Mouse (Mus musculus) CH12.LX (cell line): ENCODE data around the gene Zpbp2. TPM values are rescaled to one million over a fixed set of nuclear protein-coding genes. Genes with fewer than 3 reads are reported as not detected.

Source experiments
- DNase-seq: peaks from one replicate; pipeline ENCODE4 v3.0.0-alpha.2; 2013; ENCODE audit errors: extremely low read depth
- H3K27ac ChIP-seq: 2 replicates; pipeline ENCODE4 v1.5.1; 2012; ENCODE audit warnings: low read depth, mild to moderate bottlenecking, control low read depth, moderate library complexity; ENCODE audit not compliant: insufficient read depth
- H3K27me3 ChIP-seq: replicated peaks from 2 replicates; pipeline ENCODE3; 2012; ENCODE audit warnings: inconsistent platforms
- H3K36me3 ChIP-seq, 2 experiments: replicated peaks in 1 of 2; 2 replicates each; pipeline versions ENCODE3 to v1.6.1; 2012; ENCODE audit warnings: inconsistent platforms in 1 of 2, low read length in 1 of 2, mild to moderate bottlenecking in 1 of 2, mixed read lengths in 1 of 2, moderate library complexity in 1 of 2; ENCODE audit not compliant: control insufficient read depth in 1 of 2, insufficient read depth in 1 of 2
- H3K4me1 ChIP-seq, 2 experiments: 2 replicates each; pipeline ENCODE4 v1.6.1; 2012; ENCODE audit warnings: inconsistent platforms in 1 of 2, moderate library complexity in 1 of 2; ENCODE audit not compliant: insufficient read depth in 2 of 2, control insufficient read depth in 1 of 2
- H3K4me2 ChIP-seq: 2 replicates; pipeline ENCODE4 v1.6.1; 2012; ENCODE audit warnings: low read depth, mild to moderate bottlenecking, control low read depth; ENCODE audit not compliant: poor library complexity, insufficient read depth, severe bottlenecking
- H3K4me3 ChIP-seq, 3 experiments: fragments of 150-350 bp in 1 of 3; sonication (generic) in 1 of 3; replicated peaks in 1 of 3; 2 replicates each; pipeline versions ENCODE3 to v1.5.1; 2011 to 2012; ENCODE audit warnings: low read depth in 2 of 3, low read length in 2 of 3, mild to moderate bottlenecking in 2 of 3, moderate library complexity in 2 of 3, control low read depth in 1 of 3, improper control_type of control experiment in 1 of 3, inconsistent platforms in 1 of 3, mixed read lengths in 1 of 3; ENCODE audit not compliant: poor library complexity in 1 of 3
- H3K79me2 ChIP-seq: replicated peaks from 2 replicates; pipeline ENCODE4 v1.6.1; 2012; ENCODE audit warnings: mild to moderate bottlenecking, moderate library complexity; ENCODE audit not compliant: control insufficient read depth, poor library complexity, insufficient read depth, severe bottlenecking; ENCODE audit errors: extremely low read depth
- H3K9ac ChIP-seq: 2 replicates; pipeline ENCODE4 v1.6.1; 2012; ENCODE audit warnings: low read depth, mild to moderate bottlenecking, control low read depth, moderate library complexity; ENCODE audit not compliant: insufficient read depth
- H3K9me3 ChIP-seq: replicated peaks from 2 replicates; pipeline ENCODE3; 2012; ENCODE audit warnings: low read length, inconsistent platforms, mixed read lengths
- BHLHE40 ChIP-seq: IDR thresholded peaks from 2 replicates; pipeline ENCODE4 v1.6.1; 2011; ENCODE audit warnings: mild to moderate bottlenecking, low read depth, low read length, improper control_type of control experiment
- CHD1 ChIP-seq: IDR thresholded peaks from 2 replicates; pipeline ENCODE4 v1.6.1; 2012; ENCODE audit warnings: low read depth, low read length, improper control_type of control experiment, inconsistent platforms
- CHD2 ChIP-seq: IDR thresholded peaks from 2 replicates; pipeline ENCODE4 v1.6.1; 2011; ENCODE audit warnings: low read length, improper control_type of control experiment
- CTCF ChIP-seq, 2 experiments: IDR thresholded peaks in 1 of 2; conservative IDR thresholded peaks in 1 of 2; 2 replicates each; pipeline ENCODE4 v1.5.1; 2011 to 2012; ENCODE audit warnings: low read depth in 2 of 2, low read length in 2 of 2, improper control_type of control experiment in 1 of 2, inconsistent platforms in 1 of 2, mild to moderate bottlenecking in 1 of 2, moderate library complexity in 1 of 2
- ELF1 ChIP-seq: IDR thresholded peaks from 2 replicates; pipeline ENCODE4 v1.6.1; 2014; ENCODE audit warnings: low read depth, mild to moderate bottlenecking, inconsistent platforms, low read length, improper control_type of control experiment
- EP300 ChIP-seq: IDR thresholded peaks from 2 replicates; pipeline ENCODE4 v1.6.1; 2011; ENCODE audit warnings: low read length, improper control_type of control experiment
- ETS1 ChIP-seq: conservative IDR thresholded peaks from 2 replicates; pipeline ENCODE4 v1.6.1; 2012; ENCODE audit warnings: low read depth, mild to moderate bottlenecking, inconsistent platforms, low read length, improper control_type of control experiment, moderate library complexity
- GABPA ChIP-seq: IDR thresholded peaks from 2 replicates; pipeline ENCODE4 v1.6.1; 2012; ENCODE audit warnings: low read depth, low read length, improper control_type of control experiment, inconsistent platforms; ENCODE audit not compliant: insufficient replicate concordance
- HCFC1 ChIP-seq: IDR thresholded peaks from 2 replicates; pipeline ENCODE4 v1.6.1; 2012; ENCODE audit warnings: low read depth, mild to moderate bottlenecking, inconsistent platforms, low read length, improper control_type of control experiment
- IRF4 ChIP-seq: IDR thresholded peaks from 2 replicates; pipeline ENCODE4 v1.6.1; 2014; ENCODE audit warnings: low read depth, mild to moderate bottlenecking, inconsistent platforms, low read length, improper control_type of control experiment
- JUND ChIP-seq: conservative IDR thresholded peaks from 2 replicates; pipeline ENCODE4 v1.6.1; 2011; ENCODE audit warnings: low read depth, low read length, improper control_type of control experiment
- KAT2A ChIP-seq: IDR thresholded peaks from 2 replicates; pipeline ENCODE4 v1.6.1; 2012; ENCODE audit warnings: low read length, improper control_type of control experiment, inconsistent platforms; ENCODE audit not compliant: insufficient replicate concordance
- MAFK ChIP-seq: IDR thresholded peaks from 2 replicates; pipeline ENCODE4 v1.6.1; 2011; ENCODE audit warnings: low read length, improper control_type of control experiment; ENCODE audit not compliant: insufficient replicate concordance
- MAZ ChIP-seq: IDR thresholded peaks from 2 replicates; pipeline ENCODE4 v1.6.1; 2012; ENCODE audit warnings: low read depth, mild to moderate bottlenecking, inconsistent platforms, low read length, improper control_type of control experiment, moderate library complexity
- MEF2A ChIP-seq: IDR thresholded peaks from 2 replicates; pipeline ENCODE4 v1.6.1; 2014; ENCODE audit warnings: low read depth, mild to moderate bottlenecking, inconsistent platforms, low read length, improper control_type of control experiment, borderline replicate concordance
- MXI1 ChIP-seq: IDR thresholded peaks from 2 replicates; pipeline ENCODE4 v1.6.1; 2011; ENCODE audit warnings: mild to moderate bottlenecking, low read depth, low read length, improper control_type of control experiment
- MYC ChIP-seq: IDR thresholded peaks from 2 replicates; pipeline ENCODE4 v1.6.1; 2011; ENCODE audit warnings: low read depth, mild to moderate bottlenecking, improper control_type of control experiment, low read length
- NELFE ChIP-seq: IDR thresholded peaks from 2 replicates; pipeline ENCODE4 v1.6.1; 2011; ENCODE audit warnings: low read depth, low read length, improper control_type of control experiment
- NRF1 ChIP-seq: IDR thresholded peaks from 2 replicates; pipeline ENCODE4 v1.6.1; 2014; ENCODE audit warnings: low read depth, mild to moderate bottlenecking, inconsistent platforms, low read length, improper control_type of control experiment, moderate library complexity
- POLR2A ChIP-seq: IDR thresholded peaks from 2 replicates; pipeline ENCODE4 v1.6.1; 2011; ENCODE audit warnings: low read depth, mild to moderate bottlenecking, improper control_type of control experiment, low read length
- POLR2AphosphoS2 ChIP-seq: IDR thresholded peaks from 2 replicates; pipeline ENCODE4 v1.6.1; 2011; ENCODE audit warnings: low read depth, low read length, improper control_type of control experiment
- RAD21 ChIP-seq: IDR thresholded peaks from 2 replicates; pipeline ENCODE4 v1.6.1; 2011; ENCODE audit warnings: low read depth, mild to moderate bottlenecking, low read length, improper control_type of control experiment, moderate library complexity
- RCOR1 ChIP-seq: conservative IDR thresholded peaks from 2 replicates; pipeline ENCODE4 v1.6.1; 2012; ENCODE audit warnings: low read depth, mild to moderate bottlenecking, inconsistent platforms, low read length, improper control_type of control experiment
- SIN3A ChIP-seq: IDR thresholded peaks from 2 replicates; pipeline ENCODE4 v1.6.1; 2012; ENCODE audit warnings: low read length, improper control_type of control experiment, inconsistent platforms
- SMC3 ChIP-seq: IDR thresholded peaks from 2 replicates; pipeline ENCODE4 v1.6.1; 2011; ENCODE audit warnings: low read depth, low read length, improper control_type of control experiment
- USF1 ChIP-seq: IDR thresholded peaks from 2 replicates; pipeline ENCODE4 v1.6.1; 2014; ENCODE audit warnings: low read depth, mild to moderate bottlenecking, inconsistent platforms, low read length, improper control_type of control experiment
- ZC3H11A ChIP-seq: IDR thresholded peaks from 2 replicates; pipeline ENCODE4 v1.6.1; 2012; ENCODE audit warnings: low read depth, mild to moderate bottlenecking, inconsistent platforms, low read length, improper control_type of control experiment
- ZKSCAN1 ChIP-seq: IDR thresholded peaks from 2 replicates; pipeline ENCODE4 v1.6.1; 2012; ENCODE audit warnings: low read depth, inconsistent platforms, low read length, improper control_type of control experiment, borderline replicate concordance
- ZNF384 ChIP-seq: IDR thresholded peaks from 2 replicates; pipeline ENCODE4 v1.6.1; 2012; ENCODE audit warnings: low read depth, low read length, improper control_type of control experiment, inconsistent platforms
- dilution Hi-C: fragments of 300-500 bp; cut with MboI; formaldehyde crosslinking; loops from 2 replicates; pipeline ENCODE4 v1.14.3; 2020; ENCODE audit warnings: low sequenced_read_pairs; ENCODE audit not compliant: extremely low pct_unique_long_range_greater_than_20kb, extremely low pct_ligation_motif_present
- in situ Hi-C: fragments of 300-500 bp; cut with MboI; formaldehyde crosslinking; loops from 3 replicates; pipeline ENCODE4 v1.14.3; 2019; ENCODE audit warnings: low sequenced_read_pairs, low pct_ligation_motif_present, low pct_unique_long_range_greater_than_20kb, mixed read lengths
- polyA plus RNA-seq: library from polyadenylated mRNA; unstranded; fragments of >175 nt; gene quantifications from 2 replicates; pipeline ENCODE4 v1.2.1, GENCODE M21; 2012; ENCODE audit warnings: low read depth; ENCODE audit not compliant: insufficient read length
- total RNA-seq, 2 experiments: library from RNA; depleted of rRNA; stranded (reverse); fragments of 300-350 nt in 1 of 2; fragments of >200 nt in 1 of 2; gene quantifications; 2 replicates each; pipeline ENCODE4 v1.2.3; 2012 to 2014

Gene Zpbp2
- total and polyA plus RNA-seq, 3 experiments: 3.2 to 3.9 (median 3.7) TPM

DNA sequence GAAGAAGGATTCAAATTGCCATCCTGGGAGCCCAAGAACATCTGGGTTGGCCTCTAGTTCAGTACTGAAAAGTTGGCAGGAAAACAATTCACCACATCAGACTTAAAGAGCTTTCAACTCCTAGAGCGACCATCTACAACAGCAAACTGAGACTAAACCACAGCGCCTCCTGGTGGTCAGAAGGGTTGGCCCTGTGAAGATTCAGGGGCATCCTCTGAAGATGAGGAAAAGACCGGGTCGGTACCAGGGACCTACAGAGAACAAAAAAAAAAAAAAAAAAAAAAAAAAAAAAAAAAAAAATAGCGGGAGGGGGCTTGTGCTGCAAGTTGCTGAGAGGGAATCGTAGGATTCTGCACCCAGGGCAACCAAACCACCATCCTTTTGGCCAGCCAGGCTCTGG lies 46.5 kb downstream of the Zpbp2 start:
- H3K79me2 ChIP-seq: no peaks in the 10 kb centered on the region
- no peak overlapping the region for H3K4me3 ChIP-seq
- dilution Hi-C loops: no loop called here
- H3K4me1 ChIP-seq: peaks cover 14 to 32% of the 10 kb centered on the region in 2 experiments
- peaks cover 51% of the 10 kb centered on the region for H3K27me3 ChIP-seq
- peak overlapping the region; percentile 30; the same call in 1 of the 2 replicates for H3K4me2 ChIP-seq
- in situ Hi-C loops: no loop called here
- TF ChIP-seq SMC3: peak; percentile 97
- TF ChIP-seq RCOR1: peak; percentile 33; the same call in 1 of the 2 replicates
- TF ChIP-seq POLR2AphosphoS2: no peak
- peak; percentile 78 for TF ChIP-seq IRF4
- TF ChIP-seq CHD1: no peak
- TF ChIP-seq MYC: peak; percentile 33; the same call in 1 of the 2 replicates
- no peak for TF ChIP-seq KAT2A
- TF ChIP-seq ZC3H11A: peak; percentile 84
- TF ChIP-seq ETS1: no peak
- no peak for TF ChIP-seq GABPA
- peak; percentile 58 for TF ChIP-seq HCFC1
- TF ChIP-seq MAFK: no peak
- peak; percentile 61; the same call in 1 of the 2 replicates for TF ChIP-seq MAZ
- no peak for TF ChIP-seq ZKSCAN1
- TF ChIP-seq CTCF (conservative IDR thresholded peaks at IDR 0.05 in 1 of 2, IDR thresholded peaks at IDR 0.05 in 1 of 2; ENCODE audit: low read depth in 2 of 2, low read length in 2 of 2): peak; percentile 91 to 98
- no peak for TF ChIP-seq JUND
- TF ChIP-seq SIN3A: no peak
- TF ChIP-seq MEF2A: peak; percentile 29; the same call in 1 of the 2 replicates
- TF ChIP-seq BHLHE40: no peak
- TF ChIP-seq EP300: no peak
- no peak for TF ChIP-seq POLR2A
- peak; percentile 85 for TF ChIP-seq RAD21
- TF ChIP-seq ELF1: peak; percentile 29; the same call in 1 of the 2 replicates
- TF ChIP-seq ZNF384: peak; percentile 83
- no peak; the same call in 1 of the 2 replicates for TF ChIP-seq NELFE
- TF ChIP-seq NRF1: no peak
- no peak for TF ChIP-seq MXI1
- no peak for TF ChIP-seq CHD2
- no peak for TF ChIP-seq USF1
- H3K36me3 ChIP-seq: no peaks in the 10 kb centered on the region
- peak; percentile 94 for DNase-seq
- no peak overlapping the region for H3K27ac ChIP-seq
- 0 out of 2 replicates have a peak overlapping the region, but pooled peaks have one; percentile 12 for H3K9ac ChIP-seq
- no peaks in the 10 kb centered on the region for H3K9me3 ChIP-seq
